Mouse (Mus musculus) thymus, postnatal 14 days (tissue): ENCODE measurements at regions not wholly inside any gene's neighbourhood (a gene's known extent, or its start where the extent isn't known, plus 50 kb on each side); places are given as distances from the start of the nearest gene placed in this dataset.

Experiments
- DNase-seq: peaks from one replicate; pipeline ENCODE4 v3.0.0; 2021

- DNase-seq = no peak
Measured at GRCm38 (mm10) chr5:119427511-119428019, 242.9 kb upstream of the Tbx3 start.

DNA sequence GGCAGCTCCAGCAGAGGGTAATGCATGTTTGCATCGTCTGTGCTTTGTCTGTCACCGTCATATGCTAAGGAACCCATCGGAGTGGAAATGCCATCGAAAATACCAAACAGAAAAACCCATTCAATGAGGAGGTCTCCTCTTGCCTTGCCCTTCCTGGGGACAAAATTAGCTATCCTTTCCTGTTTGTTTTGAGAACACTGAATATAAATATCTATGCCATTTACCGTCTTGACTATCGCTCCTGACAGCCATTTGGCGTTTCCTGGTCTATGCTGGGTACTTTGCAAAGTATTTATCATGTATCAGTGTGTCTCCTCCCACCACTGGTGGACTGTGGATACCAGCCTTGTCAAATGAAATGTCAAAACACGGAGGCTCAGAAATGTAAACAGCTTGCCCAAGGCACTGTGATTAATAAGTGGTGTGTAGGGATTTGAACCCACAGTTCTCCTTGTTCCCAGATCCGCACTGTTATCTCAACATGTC lies 239.2 kb upstream of the Tbx3 start:
- no peak for DNase-seq

DNA sequence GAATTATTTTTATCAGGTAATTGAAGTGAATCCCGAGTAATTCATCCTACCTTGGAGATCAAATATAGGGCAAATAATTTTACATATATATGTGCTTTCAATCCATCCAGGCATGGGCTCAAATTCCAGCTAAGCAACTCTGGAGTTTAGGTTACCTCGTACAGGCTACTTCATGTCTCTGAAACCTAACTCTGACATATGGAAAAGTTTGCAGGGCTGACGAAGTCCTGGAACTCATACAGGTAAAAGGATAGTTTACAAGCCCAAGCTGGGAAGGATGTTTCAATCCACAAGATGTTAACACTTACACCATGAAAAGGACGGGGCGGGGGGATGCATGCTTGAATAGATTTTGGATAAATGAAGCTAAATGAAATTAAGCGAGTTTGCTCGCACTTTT lies 235.9 kb upstream of the Tbx3 start:
- no peak for DNase-seq

GRCm38 (mm10) chr5:119448494-119448893 lies 222.0 kb upstream of the Tbx3 start:
- DNase-seq = no peak

GRCm38 (mm10) chr5:119449166-119449565 lies 221.3 kb upstream of the Tbx3 start:
- DNase-seq = no peak

- DNase-seq = no peak
Measured at GRCm38 (mm10) chr5:119459751-119460150, 210.7 kb upstream of the Tbx3 start.

GRCm38 (mm10) chr5:119462659-119463530 lies 207.6 kb upstream of the Tbx3 start:
- DNase-seq = no peak

DNA sequence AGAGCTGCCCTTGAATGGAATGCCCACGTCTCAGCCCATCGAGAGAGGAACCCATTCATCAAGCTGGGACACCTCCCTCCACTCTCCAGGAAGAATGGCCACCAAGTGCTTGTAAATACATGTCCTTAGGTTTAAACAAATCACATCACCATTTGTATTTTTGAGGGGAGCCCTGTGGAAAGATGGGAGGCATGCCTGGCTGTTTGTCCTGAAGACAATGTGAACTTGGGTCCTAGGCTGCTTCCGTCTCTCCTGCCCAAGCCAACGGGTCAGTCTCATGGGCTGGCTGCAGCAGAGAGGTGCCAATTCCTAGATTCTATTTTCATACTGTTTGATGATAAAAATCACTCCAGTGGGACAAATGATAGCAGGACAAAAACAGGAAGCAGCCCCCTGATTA lies 205.9 kb upstream of the Tbx3 start:
- no peak for DNase-seq

DNA sequence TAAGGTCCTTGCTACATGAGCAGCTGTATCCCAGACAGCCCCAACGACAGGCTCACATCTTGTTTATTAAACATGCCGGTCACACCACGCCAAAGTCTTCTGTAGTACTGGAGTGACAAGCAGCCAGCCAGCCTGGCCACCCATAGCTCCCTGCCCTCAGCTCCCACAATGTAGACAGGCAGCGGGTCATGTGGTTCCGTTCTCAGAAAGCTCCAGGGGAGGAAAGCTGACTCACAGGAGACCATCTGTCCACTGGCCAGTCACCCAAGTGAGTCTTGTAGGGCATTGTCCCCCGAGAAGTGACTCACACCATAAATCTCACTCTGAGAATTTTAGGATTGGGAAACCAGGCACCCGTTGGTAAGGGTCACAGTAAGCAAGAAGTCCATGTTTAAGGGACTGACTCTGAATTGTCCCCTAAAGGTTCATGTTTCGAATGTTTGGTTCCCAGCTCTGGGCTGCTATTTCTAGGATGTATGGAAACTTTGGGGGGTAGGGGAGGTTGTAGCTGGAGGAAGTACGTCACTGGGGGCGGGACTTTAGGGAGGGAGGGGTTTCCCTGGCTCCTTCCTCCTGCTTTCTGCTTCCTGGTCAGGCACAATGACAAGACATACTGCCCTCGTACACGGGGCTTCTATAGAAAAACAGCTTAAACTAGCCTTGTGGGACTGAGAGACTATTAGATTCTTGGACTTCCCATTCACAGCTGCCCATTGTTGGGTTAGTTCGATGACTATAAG lies 203.0 kb upstream of the Tbx3 start:
- DNase-seq = no peak

DNA sequence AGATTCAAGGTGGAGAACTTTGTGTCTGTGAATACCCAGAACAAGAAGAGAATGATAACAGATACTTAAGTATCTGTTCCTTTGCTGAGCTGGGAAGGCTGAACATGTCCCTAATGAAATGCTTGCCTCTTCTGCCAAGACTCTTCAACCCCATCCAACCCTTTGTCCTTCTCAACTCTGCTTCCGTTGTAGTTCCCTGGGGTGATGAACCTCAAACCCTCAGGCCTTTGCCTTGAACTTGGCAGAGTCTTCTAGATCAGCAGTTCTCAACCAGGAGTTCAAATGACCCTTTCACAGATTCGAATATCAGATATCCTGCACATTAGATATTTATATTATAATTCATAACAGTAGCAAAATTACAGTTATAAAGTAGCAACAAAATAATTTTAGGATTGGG lies 192.5 kb upstream of the Tbx3 start:
- DNase-seq = no peak

DNA sequence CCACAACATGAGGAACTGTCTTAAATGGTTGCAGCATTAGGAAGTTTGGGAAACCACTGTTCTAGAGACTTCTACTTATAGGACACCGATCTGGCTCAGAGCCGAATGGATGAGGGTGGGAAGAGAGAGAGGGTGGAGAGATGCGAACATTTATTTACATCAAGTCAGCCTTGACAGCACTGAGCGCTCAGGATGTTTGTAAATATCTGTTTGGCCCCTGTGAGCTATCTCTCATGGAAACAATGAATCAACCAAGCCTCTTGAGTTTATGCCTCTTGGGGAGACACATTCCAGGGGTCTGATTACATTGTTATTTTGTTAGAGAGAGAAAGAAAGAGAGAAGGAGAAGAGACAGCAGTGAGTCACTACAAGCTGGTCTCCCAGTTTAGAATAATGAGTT lies 192.1 kb upstream of the Tbx3 start:
- DNase-seq = no peak

DNA sequence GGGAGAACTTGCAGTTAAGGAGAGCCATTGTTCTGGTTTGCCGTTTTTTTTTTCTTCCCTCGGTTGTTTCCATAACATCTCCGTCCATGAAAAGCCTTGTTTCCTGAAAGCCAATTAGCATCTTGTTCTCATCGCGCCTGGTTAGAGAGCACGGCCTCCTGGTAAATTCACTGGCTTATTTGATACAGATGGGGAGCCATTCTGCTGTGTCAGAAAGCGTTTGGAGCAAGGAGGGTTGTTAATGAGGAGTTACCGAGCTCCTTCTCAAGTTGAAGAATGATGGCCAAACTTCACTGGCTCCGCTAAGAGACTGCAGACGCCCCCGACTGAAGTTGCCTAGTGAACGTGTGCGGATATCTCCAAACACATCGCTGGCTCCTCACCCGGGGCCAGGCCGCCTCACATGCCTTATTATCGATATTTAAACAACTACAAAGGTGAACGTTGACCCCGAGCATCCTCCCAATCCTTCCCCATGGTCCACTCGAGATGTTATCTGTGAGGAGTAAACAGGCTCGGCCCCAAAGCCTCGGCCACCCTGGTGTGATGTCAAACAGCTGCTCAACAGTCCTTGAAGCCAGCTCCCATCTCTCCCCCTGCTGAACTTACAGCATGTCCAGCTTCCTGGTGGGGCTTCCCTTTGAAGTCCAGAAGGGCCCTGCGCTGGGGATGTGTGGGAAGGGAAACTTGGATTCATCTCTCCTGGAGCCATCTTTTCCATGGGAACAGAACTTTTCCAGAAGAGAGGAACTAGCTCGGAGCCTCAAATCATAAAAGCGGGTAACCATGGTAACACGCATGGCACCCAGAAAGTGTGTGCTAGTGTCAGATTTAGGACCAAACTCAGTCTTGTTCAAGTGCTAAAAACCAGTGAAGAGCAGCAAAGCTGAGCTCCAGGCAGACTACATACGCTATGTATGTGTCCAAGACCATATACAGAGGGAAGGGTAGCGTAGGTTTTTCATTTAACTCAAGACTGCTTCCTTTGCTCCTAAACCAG lies 190.0 kb upstream of the Tbx3 start:
- no peak for DNase-seq

- DNase-seq = no peak
Measured at GRCm38 (mm10) chr5:119483706-119484105, 186.8 kb upstream of the Tbx3 start.

DNA sequence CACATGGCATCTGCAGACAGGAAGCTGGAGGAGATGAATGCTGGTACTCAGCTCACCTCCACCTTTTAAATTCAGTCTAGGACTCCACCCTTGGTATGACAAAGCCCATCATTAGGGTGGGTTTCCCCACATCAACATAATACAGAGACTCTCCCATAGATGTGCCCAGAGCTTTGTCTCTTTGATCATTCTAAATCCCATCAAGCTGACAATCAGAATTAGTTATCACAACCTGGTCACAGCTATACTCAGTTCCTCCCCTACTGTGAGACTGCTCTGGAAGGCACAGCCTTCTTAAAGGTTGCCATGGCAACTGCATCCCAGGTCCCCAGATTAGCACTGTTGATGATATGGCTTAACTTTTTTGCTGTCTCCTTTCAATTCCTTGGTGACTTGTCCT lies 184.3 kb upstream of the Tbx3 start:
- no peak for DNase-seq

GRCm38 (mm10) chr5:119487184-119487583 lies 183.3 kb upstream of the Tbx3 start:
- no peak for DNase-seq

DNA sequence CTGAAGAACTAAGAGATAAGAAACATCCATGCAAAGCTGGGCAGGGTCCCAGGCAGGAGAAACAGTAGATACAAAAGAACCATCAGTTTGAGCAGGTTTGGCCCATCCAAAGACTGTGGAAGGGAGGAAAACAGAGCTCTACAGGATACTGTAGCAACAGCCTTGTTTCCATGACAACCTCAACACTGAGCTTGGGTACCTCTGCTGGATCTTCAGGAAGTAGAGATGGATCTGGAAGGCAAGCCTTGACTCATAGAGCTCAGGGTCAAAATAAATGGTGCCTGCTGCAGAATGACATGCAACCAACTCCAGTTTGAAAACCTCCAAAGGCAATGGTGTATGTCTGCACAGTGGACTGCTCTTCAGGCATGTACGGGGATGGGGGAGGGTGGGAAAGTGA lies 173.0 kb upstream of the Tbx3 start:
- no peak for DNase-seq

DNA sequence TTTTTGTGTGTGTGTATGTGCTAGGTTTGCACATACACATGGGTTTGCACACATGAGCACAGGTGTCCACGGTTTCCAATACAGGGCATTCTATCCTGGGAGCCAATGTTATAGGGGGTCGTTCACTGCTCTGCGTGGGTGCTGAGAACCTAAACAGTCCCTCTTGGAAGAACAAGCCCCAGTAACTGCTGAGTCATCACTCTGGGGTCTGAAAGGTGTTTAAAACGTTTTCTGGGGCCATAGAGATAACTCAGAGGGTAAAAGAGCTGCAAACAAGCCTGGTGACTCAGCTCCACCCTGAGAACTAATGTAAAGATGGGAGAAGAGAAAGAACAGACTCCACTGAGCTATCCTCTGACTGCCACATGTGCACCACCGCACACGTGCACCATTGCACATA lies 172.0 kb upstream of the Tbx3 start:
- DNase-seq = no peak

DNA sequence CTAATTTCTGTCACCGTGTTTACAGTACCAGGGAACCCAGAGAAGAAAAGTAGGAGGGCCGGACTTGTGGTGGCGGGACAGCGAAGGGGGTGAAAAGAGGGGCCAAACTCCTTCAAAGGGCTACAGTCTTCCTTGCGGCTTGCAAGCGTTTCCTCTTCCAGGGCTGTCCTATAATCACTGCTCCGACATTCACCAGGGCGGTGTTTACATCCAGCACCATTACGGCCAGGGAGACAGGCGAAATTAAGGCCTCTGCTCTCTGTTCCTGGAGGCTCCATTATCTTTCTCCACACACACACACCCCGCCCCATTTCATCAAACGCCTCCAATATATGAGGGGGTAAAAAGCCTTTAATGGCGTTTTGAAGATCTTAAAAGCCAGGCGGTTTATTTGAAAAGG lies 162.8 kb upstream of the Tbx3 start:
- DNase-seq = no peak

GRCm38 (mm10) chr5:119518506-119519252 lies 151.8 kb upstream of the Tbx3 start:
- no peak for DNase-seq

- DNase-seq = no peak
Measured at GRCm38 (mm10) chr5:119524171-119524570, 146.3 kb upstream of the Tbx3 start.

- no peak for DNase-seq
Measured at GRCm38 (mm10) chr5:119525960-119526359, 144.5 kb upstream of the Tbx3 start.

DNA sequence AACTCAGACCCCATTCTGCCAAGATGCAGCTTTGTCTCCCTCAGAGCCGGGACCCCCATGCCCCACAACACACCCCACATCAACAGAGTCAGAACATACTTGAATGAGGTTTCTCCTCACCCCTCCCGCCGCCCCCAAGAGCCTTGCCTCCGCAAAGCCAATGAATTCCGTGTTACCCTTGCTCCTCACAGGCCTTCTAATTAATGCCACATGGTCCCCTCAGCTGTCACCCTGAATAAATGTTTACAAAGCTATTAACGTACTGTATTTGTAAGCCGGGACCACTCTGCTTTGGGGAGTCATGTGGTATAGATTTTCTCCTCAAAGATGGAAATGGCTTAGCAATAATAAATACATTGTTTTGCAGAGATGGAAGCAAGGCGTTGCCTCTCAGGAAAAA lies 140.5 kb upstream of the Tbx3 start:
- no peak for DNase-seq
